Mouse (Mus musculus): Measurements from ENCODE around the gene Kng1.

The Kng1 gene

GRCm38 (mm10) chr16:23113903-23114302 is 56.2 kb downstream of the Kng1 start:
- DNase-seq (ENCODE audit: low read depth, low spot score) = peak; percentile 62

- DNase-seq (ENCODE audit: low read depth, low spot score) = peak; percentile 88
Observed at GRCm38 (mm10) chr16:23114339-23115171, 56.9 kb downstream of the Kng1 start.

GRCm38 (mm10) chr16:23115486-23115885 is 57.8 kb downstream of the Kng1 start:
- DNase-seq (ENCODE audit: low read depth, low spot score) = peak; percentile 43

- DNase-seq (ENCODE audit: low read depth, low spot score) = peak; percentile 55
Observed at GRCm38 (mm10) chr16:23117173-23117572, 59.5 kb downstream of the Kng1 start.

GRCm38 (mm10) chr16:23122446-23122845 is 64.8 kb downstream of the Kng1 start:
- no peak for DNase-seq (ENCODE audit: low read depth, low spot score)

- peak; percentile 47 for DNase-seq (ENCODE audit: low read depth, low spot score)
Observed at GRCm38 (mm10) chr16:23123104-23123503, 65.4 kb downstream of the Kng1 start.

- DNase-seq (ENCODE audit: low read depth, low spot score) = no peak
Observed at GRCm38 (mm10) chr16:23124398-23124797, 66.7 kb downstream of the Kng1 start.

GRCm38 (mm10) chr16:23127311-23127672 is 69.6 kb downstream of the Kng1 start:
- DNase-seq (ENCODE audit: low read depth, low spot score) = no peak

- DNase-seq (ENCODE audit: low read depth, low spot score) = peak; percentile 92
Observed at GRCm38 (mm10) chr16:23127673-23128375, 70.2 kb downstream of the Kng1 start, which contains the start of gene Rfc4. Gene Rfc4, minus strand, starts transcription at chr16:23127737.

- no peak for DNase-seq (ENCODE audit: low read depth, low spot score)
Observed at GRCm38 (mm10) chr16:23130303-23130702, 72.6 kb downstream of the Kng1 start.
